Mouse (Mus musculus) MN1 (cell line): ENCODE data around the gene Slc22a18.

Experiments used
- DNase-seq: peaks from one replicate; pipeline ENCODE4 v3.0.0-alpha.2; 2016; ENCODE audit warnings: low spot score

Gene Slc22a18

DNA sequence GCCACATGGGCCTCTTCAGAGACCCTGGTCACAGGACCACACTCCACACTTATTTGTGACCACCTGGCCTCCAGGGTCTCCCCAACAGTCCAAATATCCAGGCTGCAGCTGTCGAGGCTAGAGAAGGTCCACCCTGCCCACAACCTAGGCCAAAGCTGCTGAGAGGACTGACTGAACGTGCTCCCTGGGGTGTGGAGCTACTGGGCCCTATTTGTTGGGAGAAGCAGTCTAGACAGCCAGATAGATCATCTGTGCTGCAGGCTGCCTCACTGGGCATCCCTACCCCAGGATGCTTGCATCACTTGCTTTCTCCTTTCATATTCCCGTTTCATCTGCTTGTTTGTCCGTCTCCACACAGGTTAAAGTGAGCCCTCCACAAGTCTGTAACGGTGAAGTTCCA lies 11.0 kb upstream of the Slc22a18 start:
- DNase-seq = no peak

DNA sequence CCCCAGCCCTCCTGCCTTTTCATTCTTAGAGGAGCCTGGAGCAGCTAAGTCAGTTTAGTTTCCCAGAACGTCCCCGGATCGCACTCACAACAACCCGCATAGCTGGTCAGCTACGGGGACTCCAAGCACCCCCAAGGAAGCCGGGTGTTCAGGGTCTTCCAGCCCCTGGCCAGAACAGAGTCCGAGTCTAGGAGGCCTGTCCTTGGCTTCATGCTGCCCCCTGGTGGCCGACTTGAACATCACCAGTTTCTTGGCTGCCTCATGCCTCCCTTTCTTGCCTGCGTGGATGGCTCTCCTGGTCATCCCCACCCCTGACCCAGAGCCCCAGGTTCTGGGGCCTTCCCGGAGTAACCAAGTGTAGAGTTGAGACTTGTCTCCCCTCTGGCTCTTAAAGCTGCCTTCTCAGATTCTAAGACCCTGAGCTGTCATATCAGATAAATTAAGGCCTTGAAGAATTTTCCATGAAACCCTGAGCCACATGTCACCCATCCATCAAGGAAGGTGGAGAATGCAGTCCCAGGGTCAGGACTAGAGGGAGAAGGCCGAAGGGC lies 9.6 kb upstream of the Slc22a18 start:
- peak; percentile 68 for DNase-seq

DNA sequence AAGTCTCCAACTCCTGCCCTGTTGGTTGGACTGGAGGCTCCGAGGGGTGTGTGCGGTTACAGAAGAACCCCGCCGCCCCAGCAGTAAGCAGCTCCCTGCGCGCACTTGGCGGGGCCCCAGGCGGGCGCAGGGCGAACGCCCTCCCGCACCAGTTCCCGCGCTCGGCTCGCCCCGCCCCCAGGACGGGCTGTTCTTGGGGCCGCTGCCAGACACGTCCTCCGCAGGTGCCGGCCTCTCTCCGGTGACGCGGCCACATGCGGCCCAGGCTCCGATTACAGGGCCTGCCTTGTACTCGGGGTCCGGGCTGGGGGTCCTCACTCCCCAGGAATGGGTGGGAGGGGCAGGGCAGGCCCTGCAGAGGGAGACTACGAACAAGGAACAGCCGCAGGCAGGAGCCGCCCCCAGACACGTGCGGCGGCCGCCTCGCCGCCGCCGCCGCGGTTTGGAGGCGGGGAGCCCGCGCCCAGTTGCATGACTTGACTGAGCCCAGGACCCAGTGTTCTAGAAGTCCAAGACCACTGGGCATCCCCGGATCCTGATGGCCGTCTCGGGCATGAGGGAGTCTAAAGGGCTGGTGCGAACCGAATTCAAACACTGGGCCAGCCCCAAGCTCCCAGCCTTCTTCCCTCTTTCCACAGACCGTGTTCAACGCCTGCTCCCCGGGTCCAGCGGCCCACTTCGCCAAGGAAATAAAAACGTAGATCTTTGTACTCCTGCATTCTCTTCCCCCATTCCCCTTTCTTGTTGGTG lies 8.6 kb upstream of the Slc22a18 start:
- DNase-seq = no peak

DNA sequence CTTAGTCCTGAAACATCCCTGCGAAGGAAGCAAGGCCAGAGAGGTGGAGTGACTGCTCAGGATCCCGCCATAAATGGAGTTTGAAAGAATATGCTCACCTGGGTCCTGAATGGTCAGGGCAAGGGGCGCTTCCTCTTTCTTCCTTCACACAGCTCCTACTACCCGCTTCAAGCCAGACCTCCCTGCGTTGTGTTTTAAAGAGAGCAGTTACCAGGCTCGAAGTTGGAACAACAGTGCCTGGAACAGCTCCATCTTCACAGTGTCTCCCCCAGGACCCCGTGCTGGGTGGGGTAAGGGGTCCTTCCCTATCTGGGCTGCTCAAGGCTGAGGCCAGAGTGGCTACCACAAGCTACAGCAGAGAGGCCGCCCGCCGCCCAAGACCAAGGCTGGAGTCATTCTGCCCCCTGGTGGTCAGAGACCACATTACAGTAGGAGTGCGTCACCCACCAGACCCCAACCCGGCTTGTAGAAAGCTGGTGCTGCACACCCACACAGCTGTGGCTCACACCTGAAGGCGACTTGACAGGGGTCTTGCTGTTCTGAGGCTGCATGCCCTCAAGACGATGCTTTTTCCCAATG lies 7.3 kb upstream of the Slc22a18 start:
- DNase-seq = peak; percentile 66

DNA sequence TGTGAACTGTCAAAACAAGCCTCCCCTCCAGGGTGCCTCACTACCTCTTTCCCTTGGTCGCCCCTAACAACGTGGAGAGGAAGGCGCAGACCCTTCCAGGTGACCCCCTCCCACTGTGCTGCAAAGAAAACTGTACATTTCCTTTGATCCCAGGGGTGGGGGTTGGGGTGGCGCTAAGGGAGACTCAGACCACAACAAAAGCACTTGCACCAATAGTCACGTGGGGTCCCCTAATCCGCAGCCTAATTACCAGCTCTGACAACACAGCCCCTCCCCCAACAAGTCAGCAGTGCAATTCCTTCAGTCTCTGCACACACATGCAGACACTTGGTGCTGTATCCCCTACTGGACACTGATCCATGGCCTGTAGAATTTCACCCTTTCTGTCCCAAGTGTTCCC lies 5.8 kb upstream of the Slc22a18 start:
- no peak for DNase-seq

DNA sequence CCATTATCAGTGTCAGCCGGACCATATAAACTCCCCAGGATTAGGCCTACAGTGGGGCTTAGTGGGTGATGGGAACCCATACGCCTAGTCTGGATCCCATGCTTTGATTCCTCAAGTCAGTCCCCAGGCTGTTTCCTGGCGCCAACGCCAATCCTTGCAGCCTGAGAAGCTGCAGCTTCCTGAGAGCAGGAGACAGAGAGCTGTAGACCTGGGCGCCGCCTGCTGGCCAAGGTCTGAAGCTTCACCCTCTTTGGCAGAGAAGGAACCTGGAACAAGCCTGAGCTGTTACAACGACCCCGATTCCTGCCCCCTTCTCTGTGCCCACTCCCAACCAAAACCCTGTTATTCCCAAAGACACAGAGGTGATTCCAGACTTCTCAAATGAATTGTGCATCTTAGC lies 3.6 kb upstream of the Slc22a18 start:
- DNase-seq = peak; percentile 76

DNA sequence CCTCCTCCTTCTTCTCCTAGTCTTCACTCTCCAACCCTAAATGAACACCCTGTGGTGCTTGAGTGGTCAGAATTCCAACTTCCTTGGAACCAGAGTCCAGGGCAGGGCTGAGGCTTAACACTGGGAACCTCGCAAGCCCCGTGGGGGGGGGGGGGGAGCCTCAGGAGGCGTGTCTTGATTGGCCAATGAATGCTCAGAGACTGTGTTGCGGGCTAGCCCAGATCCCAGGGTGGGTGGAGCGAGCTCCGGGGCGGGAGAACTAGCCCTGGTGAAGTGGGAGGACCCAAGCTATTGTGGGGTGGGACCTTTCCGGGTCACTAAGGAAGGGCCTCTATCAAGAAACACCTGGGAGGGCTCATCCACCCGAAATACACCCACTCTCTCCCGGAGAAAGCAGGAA lies 1.3 kb downstream of the Slc22a18 start:
- no peak for DNase-seq

DNA sequence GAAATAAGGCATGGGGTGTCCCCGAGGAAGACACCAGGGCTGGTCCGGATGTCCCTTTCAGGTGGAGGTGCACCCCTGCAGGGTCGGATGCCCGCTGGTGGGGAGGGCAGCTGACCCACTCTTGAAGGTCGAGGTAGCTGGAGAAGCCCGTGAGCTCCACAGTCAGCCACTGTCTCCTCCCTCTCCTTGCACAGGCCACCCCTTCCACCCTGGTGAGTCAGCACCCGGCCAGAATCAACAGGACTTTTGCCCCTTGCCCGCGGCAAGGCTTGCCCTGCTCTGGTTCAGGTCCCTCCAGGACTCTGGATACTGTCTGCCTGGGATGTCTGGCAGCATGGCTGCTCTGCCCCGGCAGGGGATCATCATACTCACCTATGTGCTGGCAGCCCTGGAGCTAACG lies 2.3 kb downstream of the Slc22a18 start:
- DNase-seq = peak; percentile 27

DNA sequence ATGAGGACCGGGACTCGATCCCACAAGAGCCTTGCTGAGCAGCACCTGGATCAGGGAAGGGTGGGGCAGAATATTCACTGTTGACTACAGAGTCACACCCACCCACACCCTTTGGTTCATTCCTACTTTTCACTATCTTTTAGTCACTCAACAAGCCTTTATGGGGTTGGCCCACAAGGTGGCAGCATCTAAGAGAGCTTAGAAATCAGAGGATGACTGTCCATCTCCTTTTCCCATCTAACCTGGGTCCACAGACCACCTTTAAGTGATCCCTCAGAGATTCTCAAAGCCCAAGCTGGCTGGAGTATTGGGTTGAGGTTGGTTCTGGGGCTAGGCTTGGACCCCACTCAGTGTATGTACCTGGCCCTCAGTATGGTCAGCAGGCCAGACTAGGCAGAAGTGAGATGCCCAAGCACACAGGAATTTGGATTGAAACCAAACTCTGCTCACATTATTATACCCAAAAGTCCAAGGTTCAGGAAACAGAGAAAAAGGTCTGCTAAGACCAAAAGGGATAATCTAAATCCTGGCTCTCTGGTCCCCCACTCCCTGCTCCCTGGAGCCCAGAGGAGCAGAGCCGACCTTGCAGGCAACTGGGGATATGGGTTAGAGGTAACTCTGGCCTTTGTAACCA lies 3.3 kb downstream of the Slc22a18 start:
- no peak for DNase-seq

DNA sequence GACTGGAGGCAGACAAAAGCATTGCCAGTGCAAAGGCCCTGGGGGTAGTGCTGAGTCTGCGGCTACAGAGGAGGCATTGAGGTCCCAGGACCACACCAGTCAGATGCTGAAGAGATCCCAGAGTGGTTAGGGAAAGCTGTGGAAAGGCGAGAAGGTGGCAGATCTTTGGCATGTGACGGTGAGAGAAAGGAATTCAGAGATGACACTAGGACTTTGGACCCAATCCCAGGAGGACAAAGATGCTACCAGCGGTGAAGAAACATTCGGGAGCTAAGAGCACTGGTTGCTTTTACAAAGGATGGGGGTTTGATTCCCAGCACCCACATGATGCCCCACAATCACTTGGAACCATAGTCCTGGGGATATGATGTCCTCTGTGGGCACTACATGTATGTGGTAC lies 4.3 kb downstream of the Slc22a18 start:
- DNase-seq = no peak

DNA sequence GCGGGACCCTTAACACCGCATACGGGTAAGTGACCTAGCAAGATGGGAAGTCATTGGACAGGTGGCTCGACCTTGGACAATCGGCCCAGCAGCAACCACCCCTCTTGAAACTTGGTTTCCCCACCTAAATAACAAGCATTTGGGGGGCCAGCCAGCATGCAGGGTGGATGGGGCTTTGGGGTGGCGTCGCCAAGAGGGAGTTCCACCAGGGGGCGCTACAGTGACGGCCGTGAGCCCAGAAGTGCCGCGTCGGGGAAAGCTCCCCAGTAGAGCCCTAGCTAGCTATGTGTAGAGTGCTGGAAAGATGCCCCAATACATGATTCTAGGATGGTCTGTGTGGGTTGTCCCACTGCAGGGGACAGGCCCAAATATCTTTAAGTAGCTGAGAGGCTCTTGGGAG lies 7.0 kb downstream of the Slc22a18 start:
- DNase-seq = no peak

DNA sequence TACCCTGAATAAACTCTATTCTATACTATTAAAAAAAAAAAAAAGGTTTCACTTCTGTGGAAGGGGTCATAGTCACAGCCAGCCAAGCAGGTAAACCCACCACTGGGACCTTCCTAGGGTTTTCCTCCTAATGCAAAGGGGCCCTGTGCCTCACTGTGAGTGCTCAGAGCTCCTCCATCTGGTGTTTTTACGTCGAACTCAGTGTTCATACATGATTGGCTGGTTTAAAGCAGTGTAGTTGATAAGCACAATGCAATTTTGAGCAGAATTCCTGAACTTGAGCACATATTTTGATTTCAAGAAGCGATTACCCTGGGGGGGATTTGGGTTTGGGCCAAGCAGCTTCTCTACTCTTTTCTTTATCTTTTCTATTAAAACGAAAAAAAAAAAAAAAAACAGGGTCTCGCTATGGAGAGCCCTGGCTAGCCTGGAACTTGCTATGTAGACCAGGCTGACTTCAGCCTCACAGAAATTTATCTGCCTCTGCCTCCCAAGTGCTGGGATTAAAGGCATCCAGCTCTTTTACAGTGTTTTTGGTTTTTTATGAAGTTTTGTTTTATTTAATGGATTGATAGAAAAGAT lies 8.4 kb downstream of the Slc22a18 start:
- DNase-seq = no peak

DNA sequence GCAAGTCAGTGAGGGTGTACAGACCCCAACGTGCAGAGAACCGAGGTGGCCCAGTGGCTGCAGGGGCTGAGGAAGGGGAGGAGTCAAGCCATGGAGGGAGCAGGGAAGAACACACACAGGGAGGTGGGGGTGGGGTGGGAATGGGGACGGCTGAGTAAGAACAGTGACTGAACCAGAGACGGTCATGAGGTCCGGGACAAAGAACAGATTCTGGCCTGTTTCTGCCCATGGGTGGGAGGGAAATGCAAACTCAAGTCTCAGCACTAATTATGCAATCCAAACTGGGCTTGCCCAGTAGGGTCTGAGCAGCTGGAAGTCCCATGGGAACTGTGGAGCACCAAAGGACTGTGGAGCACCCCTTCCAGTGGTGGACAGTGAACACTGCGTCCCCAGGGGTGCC lies 9.0 kb downstream of the Slc22a18 start:
- no peak for DNase-seq

DNA sequence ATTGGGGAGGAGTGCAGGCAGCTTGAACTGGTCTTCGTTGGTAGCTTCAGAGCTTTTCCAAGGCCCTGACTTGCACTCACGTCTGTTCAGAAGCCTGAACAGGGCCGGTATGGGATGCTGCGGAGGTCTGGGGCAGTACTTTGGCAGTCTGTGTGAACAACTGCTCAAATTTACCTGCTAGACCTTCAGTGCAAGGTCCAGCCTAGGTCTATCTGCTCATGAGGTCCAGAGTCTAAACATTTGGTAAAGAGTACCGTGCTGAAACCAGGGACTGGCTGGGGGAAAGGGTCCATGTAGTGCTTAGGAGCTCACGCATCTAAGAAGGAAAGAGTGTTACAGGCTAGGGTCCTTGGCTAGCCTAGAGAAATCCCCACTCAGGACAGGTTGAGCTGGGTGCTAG lies 16.2 kb downstream of the Slc22a18 start:
- no peak for DNase-seq

DNA sequence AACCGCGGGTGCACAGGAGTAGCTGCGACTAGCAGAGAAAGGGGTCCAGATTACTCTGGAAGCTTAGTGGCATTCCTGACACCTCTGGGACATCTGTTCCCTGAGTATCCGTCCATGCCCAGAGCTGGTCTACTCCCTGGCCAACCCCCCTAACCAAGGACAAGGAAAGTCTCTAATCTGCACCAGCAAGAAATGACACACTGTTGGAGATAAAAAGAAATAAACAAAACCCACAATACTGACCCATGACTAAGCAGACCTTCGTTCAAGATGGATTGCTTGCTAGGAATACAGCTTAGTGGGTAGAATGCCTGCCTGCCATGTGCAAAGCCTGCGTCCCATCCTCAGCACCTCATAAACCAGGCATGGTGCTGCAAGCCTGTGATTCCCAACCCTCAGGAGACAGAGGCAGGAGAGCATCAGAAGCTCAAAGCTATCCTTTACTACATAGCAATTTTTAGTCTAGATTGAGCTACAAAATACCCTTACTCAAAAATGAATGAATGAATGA lies 20.1 kb downstream of the Slc22a18 start:
- DNase-seq = no peak

DNA sequence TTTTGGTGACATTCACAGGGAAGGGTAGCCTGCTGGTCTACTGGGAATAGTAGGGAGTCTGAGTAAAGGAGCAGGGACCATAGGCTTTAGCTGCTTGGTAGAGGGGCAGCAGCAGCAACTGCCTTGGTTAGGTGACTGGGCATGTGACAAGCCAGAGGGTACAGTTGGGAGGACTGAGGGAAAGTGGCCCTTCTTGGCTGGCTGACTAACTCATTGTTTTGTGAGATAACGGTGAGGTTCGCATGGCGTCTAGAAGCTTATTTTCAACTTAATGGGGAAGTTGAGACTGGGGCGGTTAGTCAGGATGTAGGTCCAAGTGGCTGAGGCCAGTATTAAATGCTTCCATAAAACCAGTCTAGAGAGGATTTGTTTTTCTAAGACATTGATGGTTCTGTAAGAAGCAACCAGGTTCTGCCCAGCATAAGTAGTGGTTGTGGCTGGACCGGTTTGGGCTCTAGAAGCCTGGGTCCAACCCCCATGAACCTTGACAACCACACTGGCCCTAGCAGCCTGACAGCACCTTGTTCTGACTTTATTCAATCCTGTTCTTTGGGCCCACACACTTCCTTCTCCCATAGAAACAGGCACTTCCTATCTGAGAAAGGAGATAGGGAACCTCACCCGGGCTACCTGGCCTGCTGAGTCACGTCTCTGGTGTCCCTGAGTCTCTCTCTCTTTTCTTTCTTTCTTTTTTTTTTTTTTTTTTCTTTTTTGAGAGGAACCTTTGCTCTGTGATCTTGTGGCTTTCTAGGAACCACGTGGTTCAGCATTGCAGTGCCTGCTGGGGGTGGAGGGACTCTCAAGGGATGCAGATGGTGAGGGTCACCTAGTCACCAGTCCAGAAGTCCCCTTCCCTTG lies 21.8 kb downstream of the Slc22a18 start:
- DNase-seq = no peak

DNA sequence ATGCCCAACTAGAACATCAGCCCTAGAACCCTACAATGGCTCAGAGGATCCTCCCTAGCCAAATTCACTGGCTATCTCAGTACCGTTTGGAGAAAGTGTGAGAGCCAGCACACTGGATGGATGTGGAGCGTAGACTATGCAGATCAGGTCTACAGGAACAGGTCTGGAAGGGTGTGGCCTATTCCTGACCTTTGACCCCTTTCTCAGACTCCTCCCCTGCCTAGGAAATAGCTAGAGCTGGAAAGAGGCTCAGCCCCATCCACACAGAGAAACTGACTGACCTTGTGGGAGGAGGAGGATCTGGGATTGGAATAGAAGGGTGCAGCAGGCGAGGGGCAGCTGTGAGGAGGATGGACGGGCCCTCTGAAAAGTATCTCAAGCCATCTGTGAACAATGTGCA lies 25.0 kb downstream of the Slc22a18 start:
- no peak for DNase-seq

DNA sequence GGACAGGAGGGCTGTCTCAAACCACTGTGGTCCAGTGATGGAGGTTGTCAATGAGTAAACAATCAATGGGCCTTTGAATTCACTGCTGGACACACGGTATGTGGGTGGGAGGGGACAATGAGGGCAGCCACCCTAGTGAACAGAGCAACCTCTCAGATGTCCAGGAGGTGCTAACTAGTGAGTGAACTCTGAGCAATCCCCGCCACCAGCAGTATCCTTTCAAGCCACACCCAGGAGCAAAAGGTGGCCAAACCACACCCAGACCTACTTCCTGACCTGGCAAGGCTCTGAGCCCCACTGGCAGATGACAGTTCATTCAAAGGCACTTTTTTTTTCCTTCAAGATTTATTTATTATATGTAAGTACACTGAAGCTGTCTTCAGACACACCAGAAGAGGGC lies 27.4 kb downstream of the Slc22a18 start:
- DNase-seq = no peak

DNA sequence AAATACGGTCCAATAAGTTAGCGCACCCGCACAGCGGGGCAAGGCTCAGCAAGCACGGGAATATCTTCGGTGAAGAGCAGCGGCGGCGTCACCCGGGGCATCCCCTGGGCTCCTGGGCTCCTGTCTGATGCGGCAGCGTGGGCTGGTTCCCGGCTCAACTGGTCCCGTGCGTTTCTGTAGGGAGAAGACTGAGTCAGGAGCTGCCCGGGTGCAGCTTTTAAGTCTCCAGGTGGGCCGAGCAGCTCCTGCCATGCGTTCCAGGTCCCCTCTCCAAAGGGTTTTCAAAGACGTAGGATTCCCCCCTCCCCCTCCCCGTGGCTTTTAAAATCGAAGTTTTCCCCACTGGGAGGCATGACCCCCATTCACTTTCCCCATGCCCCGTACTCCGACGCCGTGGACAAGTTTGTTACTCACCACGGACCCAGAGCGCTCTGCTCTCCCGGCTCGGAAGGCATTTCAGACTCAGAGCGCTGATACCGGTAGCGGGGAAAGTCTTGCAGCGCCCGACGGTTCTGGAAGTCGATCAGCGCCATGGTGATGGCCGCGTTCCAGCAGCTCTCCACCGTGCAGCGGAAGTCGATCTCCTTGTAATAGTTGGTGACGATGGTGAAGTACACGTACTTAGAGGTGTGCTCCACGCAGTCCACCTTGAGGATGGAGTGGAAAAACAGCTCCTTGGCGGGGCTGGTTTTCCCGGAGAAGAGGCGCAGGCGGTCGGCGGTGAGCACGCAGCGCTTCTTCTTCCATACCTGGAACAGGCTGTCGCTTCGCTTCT lies 28.3 kb downstream of the Slc22a18 start:
- peak; percentile 32 for DNase-seq

DNA sequence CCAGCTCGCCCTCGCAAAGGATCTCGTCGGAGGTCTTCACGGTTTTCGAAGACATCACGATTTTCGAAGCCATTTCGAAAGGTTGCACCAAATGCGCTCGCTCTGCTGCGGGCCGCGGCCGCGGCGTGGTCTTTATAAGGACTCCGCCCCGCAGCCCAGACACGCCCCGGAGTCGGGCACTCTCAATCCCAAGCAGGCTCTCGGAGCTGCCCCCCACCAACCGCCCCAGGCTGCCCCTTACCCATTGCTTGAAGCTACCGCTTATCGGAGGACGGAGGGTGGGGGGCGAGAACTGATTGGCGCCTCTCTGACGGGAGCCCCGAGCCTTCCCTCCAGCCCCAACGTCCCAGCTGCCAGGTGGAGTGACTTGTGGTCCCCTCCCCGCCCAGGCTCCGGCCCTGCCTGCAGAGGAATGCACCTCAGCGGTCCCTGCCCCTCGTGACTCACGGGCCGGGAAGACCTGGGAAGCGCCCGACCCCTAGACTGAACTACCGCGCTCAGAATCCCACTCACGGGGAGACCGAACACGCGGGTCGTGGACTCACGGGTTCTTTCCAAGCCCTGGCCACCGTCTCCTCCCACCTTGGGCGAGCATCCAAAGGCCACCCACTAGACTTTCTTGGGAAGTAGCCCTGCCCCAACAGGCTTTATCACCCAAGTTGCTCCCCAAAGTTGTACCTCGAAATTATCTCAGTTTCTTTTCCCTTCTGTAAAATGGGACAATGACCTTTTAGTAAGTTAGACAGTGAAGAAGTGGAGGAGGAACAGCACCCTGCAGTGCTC lies 29.1 kb downstream of the Slc22a18 start, which contains the start of gene Phlda2:
TSS of gene Phlda2 (minus strand) at position 733 of the 783 bp plus-strand sequence.
- DNase-seq = peak; percentile 30
